Mouse (Mus musculus): Measurements from ENCODE around the gene Cox14. TPM values are rescaled to one million over a fixed set of nuclear protein-coding genes. Genes with fewer than 3 reads are reported as not detected.

Cox14 gene
- 45.2 to 51.9 TPM (median 47.5 TPM) in 4 replicates for total RNA-seq (2023)

GRCm38 (mm10) chr15:99725341-99726155 is at the start of gene Cox14:
Gene Cox14 (plus strand): TSS chr15:99725618.

GRCm38 (mm10) chr15:99701999-99702900 is 23.2 kb upstream of the Cox14 start, which contains the start of gene Smarcd1:
Gene Smarcd1 (plus strand): TSS chr15:99702129.

GRCm38 (mm10) chr15:99705440-99706048 is 19.9 kb upstream of the Cox14 start, which contains the start of gene Gm17349:
Gene Gm17349 (minus strand): TSS chr15:99705490.

GRCm38 (mm10) chr15:99717386-99718334 is 7.8 kb upstream of the Cox14 start, which contains the start of gene Gpd1:
Gene Gpd1 (plus strand): TSS chr15:99717515.

GRCm38 (mm10) chr15:99772881-99772924 is 47.3 kb downstream of the Cox14 start, which contains the start of gene Cers5:
Gene Cers5 (minus strand): TSS chr15:99772885.

Other genes with a start within 250 kb of the Cox14 start
- not detected in 4 replicates for gene Faim2, start 197.5 kb upstream of the Cox14 start, total RNA-seq (2023)
- not detected in 4 replicates for gene Aqp2, start 146.6 kb upstream of the Cox14 start, total RNA-seq (2023)
- not detected in 4 replicates for gene Aqp5, start 134.8 kb upstream of the Cox14 start, total RNA-seq (2023)
- not detected in 4 replicates for gene Aqp6, start 124.2 kb upstream of the Cox14 start, total RNA-seq (2023)
- 6.1 to 10.4 TPM (median 7.8 TPM) in 4 replicates for gene Racgap1, start 74.0 kb upstream of the Cox14 start, total RNA-seq (2023)
- gene Asic1, start 55.2 kb upstream of the Cox14 start, total RNA-seq (2023): 0.27 to 0.49 TPM (median 0.38 TPM) in 4 replicates
- gene Smarcd1, start 23.5 kb upstream of the Cox14 start, total RNA-seq (2023): 64.1 to 69.6 TPM (median 65.6 TPM) in 4 replicates
- 2.7 to 6.9 TPM (median 4.1 TPM) in 4 replicates for gene Gm17349, start 20.1 kb upstream of the Cox14 start, total RNA-seq (2023)
- gene Gpd1, start 8.1 kb upstream of the Cox14 start, total RNA-seq (2023): 0.77 to 2.6 TPM (median 1.2 TPM) in 4 replicates
- 55.2 to 63.7 TPM (median 56.0 TPM) in 4 replicates for gene Cers5, start 47.3 kb downstream of the Cox14 start, total RNA-seq (2023)
- 1.2 to 2.1 TPM (median 1.3 TPM) in 4 replicates for gene Lima1, start 149.8 kb downstream of the Cox14 start, total RNA-seq (2023)
- gene Fam186a, start 241.4 kb downstream of the Cox14 start, total RNA-seq (2023): not detected in 4 replicates
- gene Larp4, start 244.4 kb downstream of the Cox14 start, total RNA-seq (2023): 86.6 to 92.0 TPM (median 88.8 TPM) in 4 replicates

Data from B cell, adult 62 days (primary cell).